Mouse (Mus musculus): ENCODE results near the gene Tifab. TPM values are rescaled to one million over a fixed set of nuclear protein-coding genes. Genes with fewer than 3 reads are reported as not detected.
"Not testable (repeated sequence)": the region's sequence is repeated elsewhere in the genome, so short reads cannot be mapped to it uniquely, and the experiment has no call there.

The Tifab gene
- polyA plus RNA-seq, 1 experiment, result 2.8 TPM

- Histone ChIP-seq H3K27ac (replicated peaks; ENCODE audit: low read depth, low read length) (no peak overlapping the region), H3K4me1 (ENCODE audit: control insufficient read depth, insufficient read depth, insufficient read length, low read length) (no peaks in the 10 kb centered on the region), H3K4me3 (ENCODE audit: insufficient read depth, low read depth, low read length) (no peak overlapping the region)
These were observed 18.3 kb upstream of the Tifab start for GRCm38 (mm10) chr13:56197031-56197430.

GRCm38 (mm10) chr13:56195824-56196223 lies 17.1 kb upstream of the Tifab start:
- H3K27ac ChIP-seq (replicated peaks; ENCODE audit: low read depth, low read length); H3K4me3 ChIP-seq (ENCODE audit: insufficient read depth, low read depth, low read length); H3K4me1 ChIP-seq (ENCODE audit: control insufficient read depth, insufficient read depth, insufficient read length, low read length): not testable (repeated sequence)

- not testable (repeated sequence) for H3K4me1 ChIP-seq (ENCODE audit: control insufficient read depth, insufficient read depth, insufficient read length, low read length); H3K4me3 ChIP-seq (ENCODE audit: insufficient read depth, low read depth, low read length); H3K27ac ChIP-seq (replicated peaks; ENCODE audit: low read depth, low read length)
These were observed 15.5 kb upstream of the Tifab start for GRCm38 (mm10) chr13:56194181-56194580.

GRCm38 (mm10) chr13:56191225-56191624 lies 12.5 kb upstream of the Tifab start:
- Histone ChIP-seq H3K4me3 (ENCODE audit: insufficient read depth, low read depth, low read length) (no peak overlapping the region), H3K27ac (replicated peaks; ENCODE audit: low read depth, low read length) (no peak overlapping the region), H3K4me1 (ENCODE audit: control insufficient read depth, insufficient read depth, insufficient read length, low read length) (no peaks in the 10 kb centered on the region)

GRCm38 (mm10) chr13:56189688-56190087 lies 11.0 kb upstream of the Tifab start:
- no peak overlapping the region for H3K4me3 ChIP-seq (ENCODE audit: insufficient read depth, low read depth, low read length)
- H3K27ac ChIP-seq (replicated peaks; ENCODE audit: low read depth, low read length), result no peak overlapping the region
- no peaks in the 10 kb centered on the region for H3K4me1 ChIP-seq (ENCODE audit: control insufficient read depth, insufficient read depth, insufficient read length, low read length)

GRCm38 (mm10) chr13:56183687-56184086 lies 5.0 kb upstream of the Tifab start:
- Histone ChIP-seq H3K27ac (replicated peaks; ENCODE audit: low read depth, low read length) (peak overlapping the region; percentile 41; the same call in 1 of the 2 replicates), H3K4me3 (ENCODE audit: insufficient read depth, low read depth, low read length) (no peak overlapping the region), H3K4me1 (ENCODE audit: control insufficient read depth, insufficient read depth, insufficient read length, low read length) (no peaks in the 10 kb centered on the region)

- Histone ChIP-seq H3K27ac (replicated peaks; ENCODE audit: low read depth, low read length) (peak overlapping the region; percentile 64), H3K4me1 (ENCODE audit: control insufficient read depth, insufficient read depth, insufficient read length, low read length) (no peaks in the 10 kb centered on the region), H3K4me3 (ENCODE audit: insufficient read depth, low read depth, low read length) (no peak overlapping the region)
These were observed 2.7 kb upstream of the Tifab start for GRCm38 (mm10) chr13:56181424-56181823.

- no peak overlapping the region for H3K27ac ChIP-seq (replicated peaks; ENCODE audit: low read depth, low read length)
- H3K4me1 ChIP-seq (ENCODE audit: control insufficient read depth, insufficient read depth, insufficient read length, low read length), result no peaks in the 10 kb centered on the region
- no peak overlapping the region for H3K4me3 ChIP-seq (ENCODE audit: insufficient read depth, low read depth, low read length)
These were observed 2.4 kb downstream of the Tifab start for GRCm38 (mm10) chr13:56176310-56176709.

- H3K4me3 ChIP-seq (ENCODE audit: insufficient read depth, low read depth, low read length), result no peak overlapping the region
- H3K4me1 ChIP-seq (ENCODE audit: control insufficient read depth, insufficient read depth, insufficient read length, low read length), result no peaks in the 10 kb centered on the region
- H3K27ac ChIP-seq (replicated peaks; ENCODE audit: low read depth, low read length), result no peak overlapping the region
These were observed 2.8 kb downstream of the Tifab start for GRCm38 (mm10) chr13:56175848-56176247.

- no peaks in the 10 kb centered on the region for H3K4me1 ChIP-seq (ENCODE audit: control insufficient read depth, insufficient read depth, insufficient read length, low read length)
- no peak overlapping the region for H3K4me3 ChIP-seq (ENCODE audit: insufficient read depth, low read depth, low read length)
- H3K27ac ChIP-seq (replicated peaks; ENCODE audit: low read depth, low read length), result peak overlapping the region; percentile 52
These were observed 5.7 kb downstream of the Tifab start for GRCm38 (mm10) chr13:56172901-56173545.

GRCm38 (mm10) chr13:56172106-56172505 lies 6.6 kb downstream of the Tifab start:
- no peaks in the 10 kb centered on the region for H3K4me1 ChIP-seq (ENCODE audit: control insufficient read depth, insufficient read depth, insufficient read length, low read length)
- H3K4me3 ChIP-seq (ENCODE audit: insufficient read depth, low read depth, low read length), result no peak overlapping the region
- H3K27ac ChIP-seq (replicated peaks; ENCODE audit: low read depth, low read length), result peak overlapping the region; percentile 33; the same call in 1 of the 2 replicates

GRCm38 (mm10) chr13:56168403-56168781 lies 10.3 kb downstream of the Tifab start:
- Histone ChIP-seq H3K4me3 (ENCODE audit: insufficient read depth, low read depth, low read length) (no peak overlapping the region), H3K27ac (replicated peaks; ENCODE audit: low read depth, low read length) (no peak overlapping the region), H3K4me1 (ENCODE audit: control insufficient read depth, insufficient read depth, insufficient read length, low read length) (no peaks in the 10 kb centered on the region)

GRCm38 (mm10) chr13:56167446-56168402 lies 11.0 kb downstream of the Tifab start:
- no peak overlapping the region for H3K27ac ChIP-seq (replicated peaks; ENCODE audit: low read depth, low read length)
- H3K4me1 ChIP-seq (ENCODE audit: control insufficient read depth, insufficient read depth, insufficient read length, low read length), result peaks cover 2% of the 10 kb centered on the region; the same call in 1 of the 2 replicates
- H3K4me3 ChIP-seq (ENCODE audit: insufficient read depth, low read depth, low read length), result no peak overlapping the region

- peaks cover 2% of the 10 kb centered on the region; the same call in 1 of the 2 replicates for H3K4me1 ChIP-seq (ENCODE audit: control insufficient read depth, insufficient read depth, insufficient read length, low read length)
- no peak overlapping the region for H3K27ac ChIP-seq (replicated peaks; ENCODE audit: low read depth, low read length)
- H3K4me3 ChIP-seq (ENCODE audit: insufficient read depth, low read depth, low read length), result no peak overlapping the region
These were observed 13.1 kb downstream of the Tifab start for GRCm38 (mm10) chr13:56165561-56165960.

GRCm38 (mm10) chr13:56164372-56164771 lies 14.3 kb downstream of the Tifab start:
- H3K27ac ChIP-seq (replicated peaks; ENCODE audit: low read depth, low read length), result no peak overlapping the region
- peaks cover 2% of the 10 kb centered on the region; the same call in 1 of the 2 replicates for H3K4me1 ChIP-seq (ENCODE audit: control insufficient read depth, insufficient read depth, insufficient read length, low read length)
- no peak overlapping the region for H3K4me3 ChIP-seq (ENCODE audit: insufficient read depth, low read depth, low read length)

Data from brown adipose tissue, adult 24 weeks (tissue).